Mouse (Mus musculus) lung, postnatal 25 days (tissue): ENCODE measurements at regions not wholly inside any gene's neighbourhood (a gene's known extent, or its start where the extent isn't known, plus 50 kb on each side); places are given as distances from the start of the nearest gene placed in this dataset.

Experiments used
- DNase-seq: peaks from one replicate; pipeline ENCODE4 v3.0.0; 2022; ENCODE audit warnings: low spot score

DNA sequence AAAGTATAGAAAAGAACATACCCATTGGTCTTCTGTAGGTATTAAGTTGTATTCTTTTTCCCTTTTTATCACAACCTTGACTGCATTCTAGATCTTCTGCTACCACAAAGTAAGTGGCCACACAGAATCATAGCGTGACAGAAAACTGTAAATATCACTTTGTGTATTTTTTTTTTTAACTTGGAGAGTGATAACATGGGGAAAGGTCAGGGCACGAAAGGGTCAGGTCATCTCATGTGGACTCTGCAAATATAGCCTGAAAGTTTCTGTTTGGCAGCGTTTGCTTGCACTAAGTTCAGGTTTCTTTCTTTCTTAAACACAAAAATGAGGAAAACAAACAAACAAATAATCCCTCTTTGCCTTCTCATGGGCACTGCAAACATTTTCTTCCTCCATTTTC, 1101.1 kb downstream of the Gsdmc2 start:
- no peak for DNase-seq

DNA sequence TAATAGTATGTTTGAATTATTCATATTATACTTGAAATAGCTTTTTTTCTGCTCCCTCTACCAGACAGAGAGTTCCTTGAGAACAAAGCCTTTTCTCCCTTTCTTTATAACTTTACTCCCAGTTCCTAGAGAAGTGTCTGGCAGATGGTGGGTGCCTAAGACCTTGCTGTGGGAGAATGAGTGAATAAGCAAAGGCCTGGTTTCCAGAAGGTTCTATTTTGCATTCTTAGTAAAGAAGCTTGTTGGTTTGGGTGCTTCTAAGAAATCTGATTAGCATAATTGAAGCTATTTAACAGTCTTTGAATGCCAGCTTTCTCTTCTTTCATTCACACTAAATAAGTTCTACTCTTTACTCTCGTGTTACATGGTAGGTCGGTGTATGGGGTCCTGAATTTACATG, 1104.2 kb downstream of the Gsdmc2 start:
- no peak for DNase-seq

DNA sequence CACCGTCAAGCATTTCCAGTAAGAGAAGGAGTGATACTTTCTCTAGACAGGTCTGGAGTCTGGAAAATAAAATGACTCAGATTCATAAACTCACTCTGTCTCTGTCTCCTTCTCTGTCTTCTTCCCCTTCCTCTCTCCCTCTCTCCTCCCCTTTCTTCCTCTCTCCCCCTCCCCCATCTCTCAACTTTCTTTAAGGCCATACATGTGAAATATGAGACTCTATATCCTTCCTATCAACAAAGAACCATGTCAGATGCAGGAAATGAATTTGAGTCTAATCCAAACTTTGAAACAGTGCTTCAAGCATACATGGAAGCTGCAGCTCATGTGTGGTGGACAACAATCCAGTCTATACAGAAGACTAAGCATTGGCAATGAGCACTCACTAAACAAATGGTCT, 1109.6 kb downstream of the Gsdmc2 start:
- DNase-seq, result no peak

DNA sequence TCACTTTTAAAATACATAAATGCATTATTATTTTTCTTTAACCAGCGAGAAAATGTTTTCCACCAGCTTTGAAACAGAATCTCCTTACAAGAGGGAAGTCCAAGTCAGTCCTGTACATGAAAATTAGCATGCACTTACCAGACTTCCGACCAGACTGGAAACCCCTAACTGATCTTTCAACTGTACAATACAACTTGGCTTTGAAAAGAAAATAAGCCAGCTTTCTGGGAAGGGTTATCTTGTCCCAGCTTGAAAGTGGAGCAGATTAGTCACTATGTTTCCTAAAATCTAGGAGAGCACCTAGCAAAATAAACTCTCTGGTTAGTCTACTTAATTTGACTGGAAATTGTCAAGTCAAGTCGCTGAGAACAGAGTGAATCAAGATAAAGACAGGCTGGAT, 1110.1 kb downstream of the Gsdmc2 start:
- no peak for DNase-seq

DNA sequence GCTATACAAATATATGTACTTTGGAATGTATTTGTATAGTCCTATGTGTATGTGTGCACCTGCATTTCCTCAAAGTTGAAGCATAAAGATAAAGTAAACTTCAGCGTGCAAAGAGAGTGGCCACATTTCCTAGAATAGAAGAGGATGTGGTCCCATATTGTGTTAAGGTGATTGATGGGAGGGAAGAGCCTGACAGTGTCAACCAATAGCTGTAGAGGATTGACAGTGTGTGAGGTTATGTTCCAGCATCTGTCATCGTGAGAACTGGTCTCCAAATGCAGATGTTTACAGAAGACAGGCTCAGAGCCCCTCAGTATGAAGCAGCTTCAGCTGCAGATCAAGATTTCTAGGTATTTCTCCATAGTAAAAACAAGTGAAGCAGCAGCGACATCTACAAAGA, 1114.5 kb downstream of the Gsdmc2 start:
- DNase-seq, result no peak

DNA sequence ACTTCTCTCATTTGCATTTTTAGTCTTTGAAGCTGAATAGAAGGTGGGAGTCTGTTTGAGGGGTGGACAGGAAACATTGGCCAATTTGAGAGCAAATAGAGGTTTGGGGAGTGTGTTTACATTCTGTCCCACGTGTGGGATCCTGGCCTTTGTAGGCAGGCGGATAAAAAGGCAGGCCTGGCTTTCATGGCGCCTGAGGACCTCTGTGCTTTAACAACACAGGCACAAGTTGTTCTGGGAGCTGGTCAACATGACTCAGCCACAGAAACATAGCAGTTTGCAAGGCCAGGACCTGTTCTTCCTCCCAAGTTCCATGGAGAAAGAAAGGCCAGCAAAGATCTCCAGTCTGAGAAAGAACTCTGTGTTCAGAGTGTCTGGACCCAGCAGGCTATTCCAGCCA, 1130.7 kb downstream of the Gsdmc2 start:
- DNase-seq, result no peak

DNA sequence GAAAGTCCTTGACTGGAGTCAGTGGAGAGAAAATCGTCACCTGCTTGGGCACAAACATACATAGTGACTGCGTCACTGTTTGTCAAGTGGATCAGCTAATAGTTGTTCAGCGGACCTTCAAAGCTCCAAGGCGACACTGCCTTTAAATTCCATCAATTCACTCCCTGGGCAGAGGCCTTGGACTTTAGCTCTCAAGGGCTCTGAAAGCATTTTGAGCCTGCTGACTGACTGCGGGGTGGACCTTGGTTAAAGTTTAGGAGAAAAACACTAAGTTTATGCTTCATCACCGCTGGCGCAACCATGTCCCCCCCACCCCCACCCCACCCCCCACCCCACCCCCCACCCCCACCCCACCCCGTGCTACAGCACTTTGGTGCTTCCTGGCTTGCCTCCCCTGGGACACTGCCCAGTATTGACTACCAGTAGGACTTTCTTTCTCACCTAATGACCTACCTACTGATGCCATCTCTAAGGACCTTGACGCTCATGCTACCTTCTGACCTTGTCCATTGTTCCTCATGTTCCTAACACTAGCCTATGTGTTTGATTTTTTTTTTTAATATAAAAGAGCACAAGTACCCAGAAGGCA, 1132.3 kb downstream of the Gsdmc2 start:
- peak; percentile 21 for DNase-seq

DNA sequence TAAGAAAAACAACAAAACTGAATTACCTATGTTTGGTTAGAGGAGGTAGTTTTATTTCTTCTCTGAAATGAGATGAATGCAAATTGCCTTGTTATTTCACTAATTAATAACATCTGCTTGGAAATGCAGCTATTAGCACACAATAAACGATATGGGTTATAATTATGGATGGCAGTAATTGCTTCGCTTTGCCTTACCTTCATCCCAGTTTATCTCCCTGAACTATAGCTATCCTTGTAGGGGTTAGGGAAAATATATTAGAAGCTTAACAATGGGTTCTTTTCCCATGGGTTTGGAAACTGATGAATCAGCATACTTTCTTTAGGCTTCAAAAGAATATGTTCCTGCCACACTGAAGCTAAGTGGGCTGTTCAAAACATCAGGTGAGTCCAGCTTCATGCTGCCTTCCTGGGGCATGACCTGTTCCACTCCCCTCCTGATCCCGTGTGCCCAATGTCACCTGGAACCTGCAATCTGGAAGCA, 1132.9 kb downstream of the Gsdmc2 start:
- DNase-seq, result no peak

DNA sequence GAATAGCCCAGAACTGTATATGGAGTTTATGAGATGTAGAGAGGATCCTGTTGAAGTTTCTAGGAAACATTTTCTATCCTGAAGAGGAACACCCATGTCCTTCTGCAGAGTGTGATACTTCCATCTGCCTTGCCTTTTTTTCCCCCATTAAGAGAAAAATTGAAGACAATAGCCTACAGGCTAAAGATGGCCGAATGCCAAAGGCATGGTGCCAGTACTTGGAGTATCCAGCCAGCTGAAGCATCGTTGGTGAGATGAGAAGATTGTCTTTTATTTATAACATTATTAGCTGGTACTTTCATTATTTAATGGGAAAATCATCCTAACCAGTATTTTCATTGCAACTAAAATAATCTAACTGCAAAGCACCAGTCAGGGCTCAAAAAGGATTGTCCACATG, 1135.4 kb downstream of the Gsdmc2 start:
- no peak for DNase-seq

DNA sequence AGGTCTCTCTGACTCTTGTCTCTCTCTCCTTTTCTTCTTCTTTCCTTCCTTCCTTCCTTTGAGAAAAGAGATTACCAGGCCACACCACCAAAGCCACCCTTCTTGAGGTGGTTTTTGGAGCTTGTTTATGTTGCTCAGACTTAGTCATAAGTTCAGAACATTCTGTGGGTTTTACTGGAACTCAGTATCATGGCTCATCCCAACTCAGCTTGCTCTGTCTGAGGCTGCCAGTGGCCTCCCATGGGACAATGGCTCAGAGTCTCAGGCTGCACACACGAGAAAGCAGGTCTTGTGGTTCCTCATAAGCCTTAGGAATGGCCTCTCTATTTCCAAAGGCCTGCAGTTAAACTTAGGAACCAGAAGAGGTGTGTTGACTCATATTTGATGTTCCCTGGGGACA, 1146.4 kb downstream of the Gsdmc2 start:
- DNase-seq, result no peak

DNA sequence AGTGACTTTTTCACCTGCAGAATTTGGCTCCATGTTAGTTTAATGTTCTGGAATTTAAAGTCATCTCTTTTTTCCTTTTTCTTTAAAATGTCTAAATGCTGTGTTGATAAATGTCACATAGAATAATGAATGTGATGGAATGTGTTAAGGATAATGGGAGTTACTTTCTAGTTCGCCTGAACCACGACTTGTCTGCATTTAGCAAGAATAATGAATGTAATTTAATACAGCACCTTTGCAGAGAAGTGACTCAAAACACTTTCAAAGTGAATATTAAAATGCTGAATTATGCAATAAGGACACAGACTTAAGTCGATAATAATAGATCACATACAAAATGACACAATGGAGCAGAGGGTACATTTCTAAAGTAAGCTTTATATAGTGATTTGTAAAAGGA, 1150.2 kb downstream of the Gsdmc2 start:
- DNase-seq, result no peak

DNA sequence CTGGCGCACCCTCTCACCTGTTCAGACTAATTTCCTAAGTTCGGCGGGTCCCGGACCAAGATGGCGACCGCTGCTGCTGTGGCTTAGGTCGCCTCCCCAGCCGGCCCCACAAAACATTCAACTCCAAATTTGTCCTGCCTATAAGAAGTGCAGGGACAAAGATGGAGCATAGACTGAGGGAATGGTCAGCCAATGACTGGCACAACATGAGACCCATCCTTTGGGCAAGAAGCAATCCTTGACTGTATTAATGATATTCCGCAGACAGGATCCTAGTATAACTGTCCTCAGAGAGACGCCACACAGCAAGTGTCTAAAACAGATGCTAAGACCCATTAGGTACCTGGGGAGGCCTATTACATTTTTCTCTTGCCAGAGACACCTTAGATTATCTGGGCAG, 1151.3 kb downstream of the Gsdmc2 start:
- no peak for DNase-seq

DNA sequence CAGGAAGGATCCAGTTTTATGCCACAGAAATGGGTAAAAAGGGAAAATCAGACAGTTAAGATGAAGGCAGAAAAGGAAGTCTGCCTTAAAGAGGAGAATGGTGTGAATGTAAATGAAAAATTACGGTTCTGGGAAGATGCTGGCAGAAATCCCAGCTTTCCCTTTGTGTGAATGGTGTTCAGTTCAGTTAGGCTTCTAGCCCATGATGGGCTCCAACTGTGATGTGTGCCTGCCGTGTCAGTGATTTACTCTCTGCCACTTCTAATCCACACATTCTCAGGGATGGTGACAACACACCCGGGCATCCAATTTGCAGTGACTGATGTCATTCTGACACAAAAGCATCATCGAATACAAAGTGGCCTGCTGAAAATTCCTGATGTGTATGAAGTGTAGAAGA, 1171.6 kb downstream of the Gsdmc2 start:
- no peak for DNase-seq

DNA sequence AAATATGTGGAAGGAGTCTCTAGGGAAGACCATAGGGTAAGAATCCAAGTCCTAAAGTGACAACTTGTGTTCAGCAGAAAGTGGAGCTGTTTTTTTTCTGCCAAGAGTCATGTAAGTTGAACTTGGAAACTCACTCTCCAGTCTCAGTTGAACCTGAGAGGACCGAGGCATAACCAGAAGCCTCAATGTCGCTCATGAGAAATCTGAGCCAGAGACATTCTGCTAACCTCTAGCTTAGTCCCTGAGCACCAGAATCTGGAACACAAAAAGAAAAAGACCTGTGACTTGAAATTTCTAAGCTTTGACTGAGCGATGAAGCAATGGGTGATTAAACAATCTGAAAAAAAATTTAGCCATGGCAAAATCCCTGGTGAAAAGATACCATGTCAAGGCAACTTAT, 1175.0 kb downstream of the Gsdmc2 start:
- DNase-seq, result no peak

DNA sequence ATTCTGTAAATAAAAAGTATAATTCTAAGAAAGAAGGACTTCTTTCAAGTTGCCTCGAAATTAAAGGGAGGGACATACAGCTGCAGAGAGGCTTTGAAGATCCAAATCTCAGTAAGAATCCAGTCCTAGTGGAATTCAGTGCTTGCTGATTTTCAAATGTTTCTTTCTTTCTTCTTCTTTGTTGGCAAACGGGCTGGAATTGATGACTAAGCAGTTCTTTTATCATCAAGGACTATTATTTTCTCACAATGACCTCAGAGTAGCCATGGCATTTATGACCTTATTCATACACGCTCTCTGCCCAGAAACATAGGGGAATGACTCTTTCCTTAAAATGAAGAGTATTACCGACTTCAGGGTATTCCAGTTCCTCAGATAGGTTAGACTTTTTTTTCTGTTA, 1185.9 kb downstream of the Gsdmc2 start:
- DNase-seq, result no peak

DNA sequence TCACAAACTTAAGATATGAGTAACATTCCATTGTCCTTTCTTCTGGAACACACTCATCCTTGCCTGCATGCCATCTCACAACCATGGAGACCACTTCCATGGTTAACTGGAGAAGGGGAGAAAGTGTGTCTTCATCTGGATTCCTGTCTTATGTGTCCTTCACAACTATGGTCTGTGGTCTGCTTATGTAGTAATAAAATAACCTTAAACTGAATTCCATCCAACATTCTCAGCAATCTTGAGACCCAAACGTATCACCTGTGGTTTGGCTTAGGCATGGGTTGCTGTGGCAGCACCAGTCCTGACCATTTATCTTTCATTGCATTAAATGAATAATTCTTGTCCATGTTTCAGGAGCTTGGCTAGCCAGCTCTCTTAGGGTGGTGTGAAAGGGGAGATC, 1186.3 kb downstream of the Gsdmc2 start:
- DNase-seq, result no peak

DNA sequence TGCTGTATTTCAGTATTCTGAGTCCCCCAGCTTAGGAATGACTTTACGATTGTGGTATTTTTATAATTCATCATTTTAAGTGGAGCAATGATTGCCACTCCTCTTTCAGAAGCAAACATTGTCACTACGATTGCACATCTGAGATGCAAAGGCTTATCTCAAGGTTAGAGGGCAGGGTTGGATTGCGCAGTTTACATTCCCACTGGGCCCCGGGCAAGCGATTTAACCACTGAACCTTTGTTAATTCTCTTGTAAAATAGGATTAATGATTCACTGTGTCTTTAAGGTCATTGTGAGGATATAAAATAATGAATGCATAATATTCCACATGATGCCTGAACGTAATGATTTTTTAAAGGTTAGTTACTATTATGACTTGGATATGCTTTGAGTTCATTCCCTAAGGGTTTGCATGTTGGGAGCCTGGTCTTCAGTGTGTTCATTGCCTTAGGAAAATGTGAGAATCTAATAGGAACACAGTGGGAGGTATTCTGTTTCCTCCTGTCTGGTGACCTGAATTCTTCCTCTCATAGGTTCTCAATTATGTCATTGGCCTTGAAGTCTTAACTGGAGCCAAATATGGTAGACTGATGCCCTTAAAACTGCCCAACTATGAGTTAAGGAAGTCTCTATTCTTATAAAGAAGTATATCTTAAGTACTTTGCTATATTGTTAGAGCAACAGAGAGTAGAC, 1198.4 kb downstream of the Gsdmc2 start:
- no peak for DNase-seq

DNA sequence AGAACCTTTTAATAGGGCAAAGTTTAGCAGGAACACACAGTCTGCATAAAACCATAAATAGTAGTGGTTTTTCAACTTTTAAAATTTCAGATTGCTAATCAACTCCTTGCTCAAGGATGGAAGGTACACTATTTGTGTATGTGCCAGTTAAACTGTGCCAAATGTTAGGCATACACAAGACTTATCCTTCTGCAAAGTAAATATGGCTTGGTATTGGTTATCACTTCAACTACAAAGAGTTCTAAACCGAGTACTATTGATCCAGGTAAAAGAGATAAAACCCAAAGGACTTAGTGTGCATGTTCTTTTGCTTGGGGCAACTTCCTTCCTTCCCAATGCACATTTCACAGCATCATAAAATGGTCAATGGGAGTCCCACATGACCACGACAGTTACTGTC, 1200.2 kb downstream of the Gsdmc2 start:
- no peak for DNase-seq

DNA sequence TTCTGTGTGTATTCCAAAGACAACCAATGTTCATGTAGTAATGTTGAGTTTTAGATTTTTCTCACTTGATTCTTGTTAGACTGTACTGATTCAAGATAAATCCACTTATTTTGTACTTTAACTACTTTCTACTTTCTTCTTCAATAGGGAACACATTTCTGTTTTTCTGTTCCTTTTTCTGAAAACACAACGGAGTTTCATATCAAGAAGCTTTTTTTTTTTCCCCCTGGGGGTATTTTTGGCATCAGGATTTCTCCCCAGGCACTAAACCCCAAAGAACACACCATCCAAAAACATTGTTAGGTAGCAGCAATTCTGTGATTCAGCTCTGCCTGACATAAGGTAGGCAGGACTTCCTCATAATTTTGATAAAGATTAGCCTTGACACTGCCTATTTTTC, 1200.7 kb downstream of the Gsdmc2 start:
- DNase-seq, result no peak

DNA sequence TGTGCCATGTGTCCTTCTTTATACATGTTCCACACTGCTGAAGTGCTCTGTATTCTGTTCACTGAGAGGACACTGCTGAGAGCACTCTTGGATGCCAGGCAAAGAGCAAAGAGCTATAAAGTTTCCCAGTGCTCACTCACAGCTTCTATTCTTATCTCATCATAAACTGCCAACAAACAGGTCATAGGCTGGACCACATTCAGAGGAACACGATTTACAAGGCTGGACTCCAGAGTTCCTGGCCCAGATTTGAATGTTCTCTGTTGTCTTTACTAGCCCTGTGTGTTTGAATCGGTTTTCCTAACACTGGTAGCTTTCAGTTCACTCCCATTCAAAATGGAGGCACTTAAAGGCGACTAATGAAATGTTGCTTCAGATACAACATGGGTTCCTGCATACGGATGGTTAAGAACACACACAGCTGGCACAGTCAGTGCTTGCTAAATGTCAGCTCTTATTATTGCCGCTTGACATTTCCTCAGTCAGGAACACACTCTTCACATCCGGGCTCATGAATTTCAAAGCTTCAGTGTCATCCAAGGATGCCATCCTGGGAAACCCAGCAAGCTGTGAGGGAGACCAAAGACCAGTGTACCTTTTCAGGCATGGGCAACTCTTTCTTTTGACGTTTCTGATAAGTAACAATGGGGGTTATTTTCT, 1203.8 kb downstream of the Gsdmc2 start:
- peak; percentile 1 for DNase-seq

DNA sequence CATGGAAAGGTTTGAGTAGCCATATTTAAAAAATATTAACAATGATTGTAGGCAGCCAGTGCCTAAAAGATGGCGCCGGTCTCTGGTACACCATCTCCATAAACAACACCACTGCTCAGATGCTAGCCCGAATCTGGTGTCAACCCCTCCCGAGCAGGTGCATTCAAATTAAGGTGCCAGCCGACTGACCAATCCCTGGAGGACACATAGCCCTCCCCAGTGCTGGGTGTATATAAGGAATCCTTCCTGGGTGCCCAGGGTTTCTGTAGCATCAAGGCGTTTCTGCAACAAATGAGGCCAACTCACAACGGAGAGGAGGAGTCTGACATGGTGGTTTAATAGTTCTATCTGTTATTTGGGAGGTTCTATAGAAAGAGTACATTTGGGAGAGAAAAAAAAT, 1219.6 kb downstream of the Gsdmc2 start:
- DNase-seq, result no peak

DNA sequence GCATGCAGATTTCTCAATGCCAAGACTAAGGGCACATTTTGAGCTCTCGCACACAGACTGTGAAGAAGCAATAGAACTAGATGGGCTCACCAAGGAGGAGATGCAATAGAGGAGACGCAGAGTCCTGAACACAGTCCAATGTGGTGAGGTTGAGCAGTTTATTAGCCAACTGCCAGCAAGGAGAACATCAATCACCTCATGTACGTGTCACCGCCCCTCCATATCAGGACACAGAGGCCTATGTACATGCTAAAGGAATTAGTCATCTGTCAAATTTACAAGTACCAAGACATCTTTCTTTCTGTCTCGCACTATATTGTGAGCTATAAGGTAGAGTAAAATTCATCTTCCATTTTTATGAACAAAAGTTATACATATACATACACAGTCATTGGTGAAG, 1228.9 kb downstream of the Gsdmc2 start:
- no peak for DNase-seq

DNA sequence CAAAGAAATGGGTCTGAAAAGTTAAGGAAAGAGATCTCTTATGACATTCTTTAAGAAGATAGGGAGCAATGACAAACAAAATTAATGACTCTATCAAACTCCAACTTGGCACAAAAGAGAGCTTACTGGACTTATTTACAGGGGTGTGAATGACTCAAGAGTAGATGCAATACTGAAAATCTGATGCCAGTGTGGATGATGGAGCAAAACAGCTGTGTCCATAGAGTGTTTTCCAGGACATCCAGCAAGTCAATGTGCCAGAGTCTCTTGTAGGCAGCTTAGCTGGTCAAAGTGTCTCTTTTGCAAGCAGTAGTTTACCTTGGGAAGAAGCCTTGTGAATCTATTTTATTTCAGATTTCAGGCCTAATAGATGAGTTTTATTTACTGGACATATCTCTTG, 1248.2 kb downstream of the Gsdmc2 start:
- no peak for DNase-seq

DNA sequence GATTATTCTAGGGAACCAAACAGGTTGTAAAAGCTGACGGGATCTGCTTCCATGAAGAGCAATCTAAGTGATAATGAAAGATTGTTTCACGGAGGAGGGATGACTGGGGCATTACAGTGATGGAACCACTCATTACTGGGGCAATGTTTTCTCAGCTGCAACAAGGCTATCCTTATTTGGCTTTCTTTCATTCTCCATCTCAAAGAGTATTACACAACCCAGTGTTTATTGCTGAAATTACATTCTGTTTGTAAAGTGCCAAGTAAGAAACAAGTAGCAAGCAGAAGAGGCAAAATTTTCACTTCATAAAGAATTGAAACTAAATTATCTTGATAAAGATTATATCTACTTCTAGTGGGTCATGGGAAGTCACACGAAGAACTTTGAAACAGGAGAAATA, 1256.4 kb downstream of the Gsdmc2 start:
- DNase-seq, result no peak
